Mouse (Mus musculus): ENCODE measurements at regions not wholly inside any gene's neighbourhood (a gene's known extent, or its start where the extent isn't known, plus 50 kb on each side); places are given as distances from the start of the nearest gene placed in this dataset.

DNA sequence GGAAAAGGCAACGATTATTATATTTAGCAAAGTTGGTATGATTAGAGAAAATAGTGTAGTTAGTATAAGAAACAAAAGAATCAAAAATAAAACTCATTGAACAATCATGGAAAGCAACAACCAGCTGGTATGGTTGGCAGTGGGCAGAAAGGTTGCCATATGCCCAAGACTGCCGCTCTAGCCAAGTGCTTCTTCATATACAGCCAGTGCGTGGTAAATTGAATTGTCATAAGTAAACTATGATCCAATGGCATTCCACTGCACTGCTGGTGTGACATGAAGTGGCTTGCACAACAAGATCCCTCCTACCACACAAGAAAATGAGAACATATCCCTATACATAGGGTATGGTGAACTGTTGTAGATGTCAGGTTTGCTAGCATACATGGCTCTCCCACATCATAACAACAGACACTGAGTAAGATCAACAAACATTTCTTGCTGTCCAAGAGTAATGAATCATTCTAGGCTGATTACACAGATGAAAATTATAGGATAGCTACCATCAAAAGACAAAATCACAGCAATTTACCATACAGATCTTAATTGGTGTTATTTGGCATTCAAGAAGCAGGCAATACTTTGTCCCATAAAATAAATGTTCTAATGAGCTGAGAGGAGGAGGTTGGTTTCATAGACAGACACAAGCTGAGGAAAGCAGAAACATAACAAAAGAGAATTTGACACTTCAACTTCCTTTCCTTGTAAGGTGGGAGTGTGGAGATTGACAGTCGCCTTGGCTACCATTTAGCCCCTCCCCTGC lies 191.6 kb upstream of the Car8 start:
- TF ChIP-seq CTCF (IDR thresholded peaks at IDR 0.05 in 2 of 3, conservative IDR thresholded peaks at IDR 0.05 in 1 of 3; ENCODE audit: control insufficient read depth in 1 of 3, insufficient read depth in 1 of 3, low read depth in 2 of 3, low read length in 3 of 3, poor library complexity in 1 of 3, severe bottlenecking in 1 of 3) (no peak), EP300 (IDR thresholded peaks at IDR 0.05; ENCODE audit: low read depth in 1 of 2, low read length in 2 of 2) (no peak), ZC3H11A (IDR thresholded peaks at IDR 0.05; ENCODE audit: low read depth, low read length) (no peak), UBTF (IDR thresholded peaks at IDR 0.05; ENCODE audit: borderline replicate concordance, insufficient read depth, low read depth, low read length) (no peak), ZNF384 (IDR thresholded peaks at IDR 0.05; ENCODE audit: low read depth, low read length) (no peak), GABPA (IDR thresholded peaks at IDR 0.05; ENCODE audit: low read depth, low read length) (no peak), POLR2AphosphoS5 (IDR thresholded peaks at IDR 0.05; ENCODE audit: borderline replicate concordance, low read depth, low read length) (no peak), MXI1 (IDR thresholded peaks at IDR 0.05; ENCODE audit: low read depth, low read length) (no peak)

Data from MEL (cell line).